Mouse (Mus musculus) liver, embryonic 12.5 days (tissue): Measurements from ENCODE around the gene Adarb2. TPM values are rescaled to one million over a fixed set of nuclear protein-coding genes. Genes with fewer than 3 reads are reported as not detected.

Experiments used
- ATAC-seq: fragments of 200-750 bp; cut with Nextera tagmentation; 2 replicates; pipeline ENCODE4 v1.8.0; 2017; ENCODE audit warnings: moderate number of reproducible peaks, mild to moderate bottlenecking, moderate library complexity
- H3K27ac ChIP-seq: fragments of 300-500 bp; sonication (generic); 2 replicates; pipeline ENCODE4 v1.5.1; 2016; ENCODE audit warnings: mild to moderate bottlenecking
- H3K27me3 ChIP-seq: fragments of 300-500 bp; sonication (generic); replicated peaks from 2 replicates; pipeline ENCODE4 v1.6.1; 2016; ENCODE audit warnings: mild to moderate bottlenecking, moderate library complexity
- H3K36me3 ChIP-seq: fragments of 300-500 bp; sonication (generic); 2 replicates; pipeline ENCODE4 v1.6.1; 2016; ENCODE audit warnings: mild to moderate bottlenecking, moderate library complexity
- H3K4me1 ChIP-seq: fragments of 300-500 bp; sonication (generic); 2 replicates; pipeline ENCODE4 v1.6.1; 2016
- H3K4me2 ChIP-seq: fragments of 300-500 bp; sonication (generic); 2 replicates; pipeline ENCODE4 v1.6.1; 2016; ENCODE audit warnings: mild to moderate bottlenecking, moderate library complexity
- H3K4me3 ChIP-seq: fragments of 300-500 bp; sonication (generic); 2 replicates; pipeline ENCODE4 v1.5.1; 2016; ENCODE audit warnings: mild to moderate bottlenecking, moderate library complexity
- H3K9ac ChIP-seq: fragments of 300-500 bp; sonication (generic); 2 replicates; pipeline ENCODE4 v1.6.1; 2016; ENCODE audit warnings: mild to moderate bottlenecking, moderate library complexity
- H3K9me3 ChIP-seq: fragments of 300-500 bp; sonication (generic); replicated peaks from 2 replicates; pipeline ENCODE4 v1.6.1; 2016; ENCODE audit warnings: mild to moderate bottlenecking, moderate library complexity
- WGBS: fragments of 180-500 bp; shearing (Covaris S2); methylation state at CpG from one replicate; pipeline ENCODE4 v1.1.7; 2016; ENCODE audit not compliant: insufficient replicate concordance; 5-methylcytosine and 5-hydroxymethylcytosine counted together
- polyA plus RNA-seq: library from polyadenylated mRNA; unstranded; fragments of >200 nt; fragmentation: Nextera tagmentation; extraction: Ambion mirVana; gene quantifications from 2 replicates; pipeline ENCODE4 v1.2.1, GENCODE M21; 2016

Adarb2 gene
- polyA plus RNA-seq: 0.17 and 0.35 TPM in 2 replicates

DNA sequence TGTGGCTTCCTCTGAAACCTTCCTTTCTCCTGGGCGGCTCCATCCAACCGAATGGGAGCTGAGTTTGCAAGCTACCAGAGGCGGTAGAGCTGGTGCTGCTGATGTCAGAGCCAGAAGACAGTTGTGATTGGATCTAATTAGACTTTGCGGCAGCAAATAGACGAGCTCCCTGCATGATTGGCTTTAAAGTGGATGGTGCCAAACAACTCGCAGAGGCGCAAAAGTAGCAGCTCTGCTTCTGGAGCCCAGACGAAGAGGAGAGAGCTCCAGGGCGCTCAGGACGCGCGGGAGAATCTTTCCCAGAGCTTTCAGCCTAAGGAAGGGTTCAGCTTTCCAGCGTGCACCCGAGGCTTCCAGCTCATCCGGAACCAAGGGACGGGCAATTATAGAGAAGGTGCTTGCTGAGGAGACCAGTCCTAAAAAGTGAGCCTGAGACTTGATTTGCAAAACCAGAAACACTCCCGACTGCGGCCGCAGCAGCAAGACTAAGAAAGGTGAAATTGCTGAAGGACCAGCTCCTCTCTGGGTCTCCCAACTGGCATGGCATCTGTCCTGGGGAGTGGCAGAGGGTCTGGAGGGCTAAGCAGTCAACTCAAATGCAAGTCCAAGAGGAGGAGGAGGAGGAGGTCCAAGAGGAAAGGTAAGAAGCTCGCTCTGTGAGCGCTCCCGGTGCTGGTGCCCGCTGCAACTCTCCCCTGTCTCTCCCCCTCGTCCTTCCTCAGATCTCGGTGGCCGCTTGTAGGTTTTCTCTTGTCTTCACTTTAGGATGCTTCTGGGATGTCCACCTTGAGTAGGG, at the start of gene Adarb2:
Gene Adarb2 (plus strand): TSS at position 186 of the 796 bp plus-strand sequence.
- WGBS: 3% methylated on average over 26 of the region's 26 CpGs
- Histone ChIP-seq H3K9ac (no peak within 1 kb of the TSS), H3K27ac (no peak within 1 kb of the TSS), H3K4me1 (no peaks in the 10 kb centered on the region), H3K4me2 (peak within 1 kb of the TSS; percentile 22), H3K4me3 (peak within 1 kb of the TSS; percentile 15; the same call in 1 of the 2 replicates), H3K9me3 (no peaks in the 10 kb centered on the region), H3K27me3 (peaks cover 24% of the 10 kb centered on the region), H3K36me3 (no peaks in the 10 kb centered on the region)
- no peak for ATAC-seq

DNA sequence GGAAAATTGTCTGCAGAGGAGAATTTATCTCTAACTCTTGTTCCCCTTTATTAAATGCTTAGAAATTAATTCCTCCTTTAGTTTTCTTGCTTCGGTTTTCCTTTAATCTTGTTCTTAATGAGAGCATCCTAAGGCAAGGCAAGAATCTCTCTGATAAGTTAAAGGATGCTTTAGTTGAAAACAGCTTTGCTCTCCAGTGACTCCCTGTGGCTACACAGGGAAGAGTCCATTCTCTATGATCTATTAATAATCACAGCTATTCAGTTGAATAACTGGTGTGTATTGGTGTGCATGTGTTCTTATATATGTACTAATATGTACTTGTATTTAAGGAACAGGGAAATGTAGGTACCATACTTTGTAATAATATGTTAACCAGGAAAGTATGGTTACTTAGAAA, 28.9 kb upstream of the Adarb2 start:
- WGBS: 49% methylated on average over 1 of the region's 1 CpGs
- no peak for ATAC-seq
- Histone ChIP-seq H3K36me3 (no peaks in the 10 kb centered on the region), H3K4me2 (no peak overlapping the region), H3K4me1 (no peaks in the 10 kb centered on the region), H3K27me3 (no peaks in the 10 kb centered on the region), H3K9ac (no peak overlapping the region), H3K9me3 (no peaks in the 10 kb centered on the region), H3K27ac (no peak overlapping the region), H3K4me3 (no peak overlapping the region)

GRCm38 (mm10) chr13:8191977-8192376, 10.7 kb upstream of the Adarb2 start:
- Histone ChIP-seq H3K9ac (no peak overlapping the region), H3K27me3 (no peaks in the 10 kb centered on the region), H3K27ac (no peak overlapping the region), H3K36me3 (no peaks in the 10 kb centered on the region), H3K9me3 (no peaks in the 10 kb centered on the region), H3K4me1 (no peaks in the 10 kb centered on the region), H3K4me3 (no peak overlapping the region), H3K4me2 (no peak overlapping the region)
- ATAC-seq: no peak
- WGBS: 62% methylated on average over 7 of the region's 7 CpGs

DNA sequence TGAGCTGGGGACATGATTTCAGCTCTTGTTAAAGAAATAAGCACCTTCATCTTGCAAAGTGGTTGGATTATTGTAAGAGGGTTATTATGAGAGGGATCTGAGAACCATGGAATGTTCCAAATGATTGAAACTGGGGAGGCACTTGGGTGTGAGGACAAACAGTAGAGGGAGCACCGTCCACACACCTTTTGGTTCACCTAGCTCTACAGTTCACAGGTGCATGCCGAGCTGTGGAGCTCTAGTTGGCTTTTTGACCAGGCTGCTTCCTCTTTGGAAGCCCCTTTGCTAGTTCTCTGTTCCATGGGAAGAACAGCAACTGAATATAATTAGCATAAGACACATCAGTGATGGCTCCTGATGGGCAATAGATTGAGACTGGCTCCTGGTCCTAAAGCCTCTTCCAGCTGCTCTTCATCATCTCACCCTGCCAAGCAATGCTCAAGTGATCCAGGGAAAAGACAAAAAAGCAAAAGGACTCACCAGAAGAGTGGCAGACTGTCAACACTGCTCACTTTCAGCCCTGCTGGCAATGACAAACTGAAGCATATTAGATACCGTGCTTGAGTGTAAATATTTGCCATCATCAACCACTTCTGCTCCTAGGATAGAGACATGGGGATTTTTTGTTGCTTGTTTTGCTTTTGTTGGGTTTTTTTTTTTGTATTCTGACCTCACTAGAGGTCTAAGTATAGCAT, 3.3 kb upstream of the Adarb2 start:
- Histone ChIP-seq H3K4me2 (no peak overlapping the region), H3K4me3 (no peak overlapping the region), H3K4me1 (no peaks in the 10 kb centered on the region), H3K27ac (no peak overlapping the region), H3K9ac (no peak overlapping the region), H3K36me3 (no peaks in the 10 kb centered on the region), H3K9me3 (no peaks in the 10 kb centered on the region), H3K27me3 (peaks cover 24% of the 10 kb centered on the region)
- 48% methylated on average over 3 of the region's 3 CpGs for WGBS
- no peak for ATAC-seq

DNA sequence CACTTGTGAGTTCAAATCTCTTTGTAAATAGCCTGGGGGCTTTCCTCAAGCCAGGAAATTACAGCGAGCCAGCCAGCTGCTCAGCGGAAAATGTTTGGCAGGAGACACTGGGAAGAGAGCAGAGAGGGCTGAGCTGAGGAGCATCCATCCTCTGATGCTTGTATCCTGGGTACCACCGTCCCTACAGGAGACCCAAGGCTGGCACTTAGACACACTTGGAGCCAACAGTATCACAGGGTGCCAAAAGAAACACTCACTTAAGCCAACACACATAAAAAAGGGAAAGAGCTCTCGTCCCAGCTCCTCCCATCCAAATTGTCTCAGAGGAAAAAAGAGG, 779 bp downstream of the Adarb2 start:
- 0 out of 2 replicates have a peak overlapping the region, but pooled peaks have one; percentile 22 for H3K4me2 ChIP-seq
- no peak overlapping the region for H3K9ac ChIP-seq
- no peaks in the 10 kb centered on the region for H3K36me3 ChIP-seq
- peaks cover 24% of the 10 kb centered on the region for H3K27me3 ChIP-seq
- ATAC-seq: no peak
- 0 out of 2 replicates have a peak overlapping the region, but pooled peaks have one; percentile 15 for H3K4me3 ChIP-seq
- 17% methylated on average over 4 of the region's 4 CpGs for WGBS
- no peak overlapping the region for H3K27ac ChIP-seq
- H3K4me1 ChIP-seq: no peaks in the 10 kb centered on the region
- H3K9me3 ChIP-seq: no peaks in the 10 kb centered on the region

- WGBS: 58% methylated on average over 16 of the region's 16 CpGs
- no peaks in the 10 kb centered on the region for H3K4me1 ChIP-seq
- no peak overlapping the region for H3K4me3 ChIP-seq
- no peak overlapping the region for H3K4me2 ChIP-seq
- H3K9ac ChIP-seq: no peak overlapping the region
- no peaks in the 10 kb centered on the region for H3K36me3 ChIP-seq
- no peaks in the 10 kb centered on the region for H3K9me3 ChIP-seq
- H3K27ac ChIP-seq: no peak overlapping the region
- no peak for ATAC-seq
- H3K27me3 ChIP-seq: peaks cover 18% of the 10 kb centered on the region
These were observed 4.7 kb downstream of the Adarb2 start for GRCm38 (mm10) chr13:8207337-8207736.

- no peak overlapping the region for H3K4me3 ChIP-seq
- no peak for ATAC-seq
- H3K9ac ChIP-seq: no peak overlapping the region
- no peak overlapping the region for H3K27ac ChIP-seq
- no peaks in the 10 kb centered on the region for H3K27me3 ChIP-seq
- H3K4me2 ChIP-seq: no peak overlapping the region
- no peaks in the 10 kb centered on the region for H3K9me3 ChIP-seq
- no peaks in the 10 kb centered on the region for H3K4me1 ChIP-seq
- WGBS: 62% methylated on average over 4 of the region's 4 CpGs
- no peaks in the 10 kb centered on the region for H3K36me3 ChIP-seq
These were observed 8.1 kb downstream of the Adarb2 start for GRCm38 (mm10) chr13:8210776-8211175.

DNA sequence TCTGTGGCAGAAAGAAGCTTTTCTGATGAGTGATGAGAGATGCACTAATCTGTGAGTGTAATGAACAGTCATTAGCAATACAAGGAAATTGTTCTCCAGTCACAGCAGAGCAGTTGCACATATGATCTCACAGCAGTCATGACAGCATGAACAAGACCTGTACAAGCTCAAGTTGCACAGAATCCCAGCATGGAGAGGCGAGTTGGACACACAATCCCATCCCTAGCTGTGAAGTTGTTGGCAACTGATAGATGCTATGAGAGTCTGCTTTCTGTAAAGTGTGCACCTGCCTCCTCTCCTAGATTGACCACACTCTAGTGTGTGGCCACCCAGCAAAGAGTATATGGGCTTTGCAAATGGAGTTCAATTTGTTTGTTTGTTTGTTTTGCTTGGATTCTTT, 36.2 kb downstream of the Adarb2 start:
- ATAC-seq: no peak
- Histone ChIP-seq H3K36me3 (no peaks in the 10 kb centered on the region), H3K9ac (no peak overlapping the region), H3K4me2 (no peak overlapping the region), H3K27me3 (no peaks in the 10 kb centered on the region), H3K27ac (no peak overlapping the region), H3K9me3 (no peaks in the 10 kb centered on the region), H3K4me1 (no peaks in the 10 kb centered on the region), H3K4me3 (no peak overlapping the region)
- WGBS: 36% methylated on average over 1 of the region's 1 CpGs

DNA sequence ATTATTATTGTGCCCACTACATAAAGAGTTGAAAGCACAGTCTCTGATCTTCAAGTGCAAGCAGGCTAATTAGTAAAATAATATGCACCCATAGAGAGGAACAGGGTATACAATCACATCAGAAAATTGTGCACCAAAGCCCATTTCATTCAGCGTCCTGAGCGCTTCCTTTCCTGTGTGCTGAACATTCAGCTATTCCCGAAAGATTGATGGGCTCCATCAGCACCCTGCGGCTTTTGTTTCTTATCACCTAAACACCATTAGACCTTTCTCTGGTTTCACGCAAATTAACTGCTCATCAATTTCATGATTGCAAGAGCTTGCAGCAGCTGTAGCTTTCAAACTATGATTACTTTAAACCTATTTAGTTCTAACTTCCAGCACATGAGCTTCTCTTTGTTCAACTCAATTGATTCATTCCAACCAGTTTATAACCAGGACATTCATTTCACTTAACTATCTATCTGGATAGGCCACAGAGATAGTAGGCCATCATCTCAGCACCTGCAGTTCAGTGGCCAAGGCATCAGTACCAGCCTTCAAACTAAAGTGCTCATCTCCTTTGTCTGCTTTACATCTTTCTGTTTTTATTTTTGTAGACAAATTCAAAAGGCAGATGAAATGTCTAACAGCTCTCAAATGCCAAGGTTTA, 45.5 kb downstream of the Adarb2 start:
- Histone ChIP-seq H3K9ac (no peak overlapping the region), H3K4me1 (no peaks in the 10 kb centered on the region), H3K4me3 (no peak overlapping the region), H3K27ac (no peak overlapping the region), H3K9me3 (no peaks in the 10 kb centered on the region), H3K27me3 (no peaks in the 10 kb centered on the region), H3K4me2 (no peak overlapping the region), H3K36me3 (no peaks in the 10 kb centered on the region)
- 68% methylated on average over 5 of the region's 5 CpGs for WGBS
- ATAC-seq: no peak

DNA sequence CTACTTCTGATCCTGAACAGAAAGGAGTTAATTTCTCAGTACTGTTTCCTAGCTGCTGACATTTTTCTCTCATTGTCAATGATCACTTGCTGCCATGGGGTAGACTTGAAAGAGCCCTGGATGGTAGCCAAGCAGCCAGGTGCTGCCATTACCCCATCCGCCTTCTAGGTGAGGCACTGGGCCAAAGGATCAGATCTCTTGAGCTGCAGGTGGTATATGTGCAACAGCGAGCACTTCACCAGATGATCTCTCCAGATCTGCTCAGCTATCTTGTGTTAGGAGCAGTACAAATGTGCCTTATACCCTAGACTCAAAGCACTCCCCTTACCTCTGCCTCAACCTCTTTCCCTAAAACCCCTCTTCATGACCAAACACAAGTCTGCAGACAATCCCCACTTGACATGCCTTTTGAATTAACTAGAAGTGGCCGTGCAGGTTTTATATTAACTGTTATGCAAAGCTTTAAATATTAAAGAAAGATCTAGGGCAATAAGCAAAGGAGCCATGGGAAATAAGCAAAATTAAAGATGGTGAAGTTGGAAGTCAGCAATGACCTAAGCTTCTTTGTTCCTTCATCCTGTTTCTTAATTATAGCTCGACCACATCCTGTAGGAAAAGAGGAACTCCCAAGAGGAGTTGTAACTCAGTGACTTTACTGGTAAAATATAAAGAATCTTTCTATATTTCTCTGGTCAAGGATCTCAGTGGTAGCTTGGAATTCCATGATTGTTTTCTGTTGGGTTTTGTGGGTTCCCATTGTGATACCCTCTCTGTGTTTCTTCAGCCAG, 69.7 kb downstream of the Adarb2 start:
- WGBS: 47% methylated on average over 4 of the region's 4 CpGs
- Histone ChIP-seq H3K4me2 (no peak overlapping the region), H3K9ac (no peak overlapping the region), H3K27ac (no peak overlapping the region), H3K4me3 (no peak overlapping the region), H3K9me3 (no peaks in the 10 kb centered on the region), H3K4me1 (no peaks in the 10 kb centered on the region), H3K27me3 (no peaks in the 10 kb centered on the region), H3K36me3 (no peaks in the 10 kb centered on the region)
- ATAC-seq: no peak

DNA sequence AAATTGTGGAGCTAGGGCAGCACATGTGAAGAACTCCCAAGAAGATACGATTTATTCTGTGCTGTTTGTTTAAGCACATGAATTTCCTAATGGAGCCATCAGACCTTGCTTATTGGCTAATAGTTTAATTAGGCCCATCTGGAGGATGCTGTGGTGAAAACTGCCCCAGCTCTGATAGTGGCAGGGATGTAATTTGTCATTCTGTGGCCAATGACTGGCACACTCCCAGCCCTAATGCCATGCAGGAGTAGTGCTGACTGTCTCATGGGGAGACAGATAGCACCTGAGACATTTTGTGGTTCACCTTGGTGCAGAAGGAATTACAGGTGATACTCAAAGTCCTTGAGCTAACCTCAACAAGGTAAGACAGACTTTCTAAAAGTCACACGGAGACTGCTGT, 80.5 kb downstream of the Adarb2 start:
- H3K9me3 ChIP-seq: no peaks in the 10 kb centered on the region
- no peak overlapping the region for H3K27ac ChIP-seq
- no peaks in the 10 kb centered on the region for H3K4me1 ChIP-seq
- no peak for ATAC-seq
- H3K4me3 ChIP-seq: no peak overlapping the region
- H3K27me3 ChIP-seq: no peaks in the 10 kb centered on the region
- WGBS: 72% methylated on average over 2 of the region's 2 CpGs
- no peak overlapping the region for H3K4me2 ChIP-seq
- H3K9ac ChIP-seq: no peak overlapping the region
- no peaks in the 10 kb centered on the region for H3K36me3 ChIP-seq
